Mouse (Mus musculus) lung, adult 2 months (tissue): Measurements from ENCODE around the gene Naxd.

Source experiments
- CTCF ChIP-seq: fragments of 200-500 bp; IDR thresholded peaks from 2 replicates; pipeline ENCODE4 v1.5.1; 2011; ENCODE audit warnings: mild to moderate bottlenecking, low read length, control low read depth; ENCODE audit not compliant: insufficient read depth
- POLR2A ChIP-seq: fragments of 200-500 bp; IDR thresholded peaks from 2 replicates; pipeline ENCODE4 v1.6.1; 2011; ENCODE audit warnings: low read depth, mild to moderate bottlenecking, control low read depth, low read length, borderline replicate concordance; ENCODE audit errors: extremely low read depth

DNA sequence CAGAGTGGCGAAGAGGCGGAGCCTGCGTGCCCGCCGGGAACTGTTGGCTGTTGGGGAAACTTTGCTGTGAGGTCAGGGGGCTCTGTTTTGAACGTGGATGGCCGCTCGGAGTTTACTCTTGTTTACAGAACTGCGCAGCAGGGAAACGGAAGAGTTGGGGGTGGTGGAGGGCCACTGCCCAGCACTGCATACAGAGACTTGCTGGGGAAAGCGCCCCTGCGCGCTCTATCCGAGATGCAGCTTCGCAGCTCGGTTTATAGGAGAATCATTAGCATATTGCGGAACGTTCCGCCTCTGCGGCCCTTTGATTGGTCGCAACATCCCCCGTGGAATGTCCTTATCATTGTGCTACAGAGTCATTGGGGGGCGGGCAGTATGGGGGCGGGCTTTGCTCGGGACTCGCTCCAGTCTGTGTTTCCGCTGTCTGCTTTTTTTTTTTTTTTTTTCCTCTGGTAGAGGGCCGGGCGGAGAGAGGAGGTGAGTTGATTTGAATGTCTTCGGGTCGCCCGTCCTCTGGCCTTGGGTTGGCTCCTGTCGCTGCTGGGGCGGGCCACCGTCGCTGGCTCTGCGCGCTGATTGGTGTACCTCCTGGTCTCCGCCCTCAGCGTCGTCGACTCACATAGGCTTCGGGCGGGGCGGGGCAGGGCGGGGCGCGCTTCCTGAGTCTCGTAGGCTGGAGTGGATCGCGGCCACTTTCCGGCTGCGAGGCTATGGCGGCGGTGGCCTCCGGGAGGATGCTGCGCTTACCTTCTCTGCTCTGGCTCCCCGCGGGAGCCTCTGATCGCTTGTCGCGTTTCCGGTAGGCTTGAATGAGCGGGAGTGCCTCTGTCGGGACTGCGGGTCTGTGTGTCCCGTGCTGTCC is 60.7 kb downstream of the Naxd start:
- peak; percentile 100 for TF ChIP-seq POLR2A
- TF ChIP-seq CTCF: peak; percentile 17; the same call in 1 of the 2 replicates
